Comparison of ENCODE assay signal across 11 mouse cellular contexts in genomic region chr11:44086951-44087350, GRCm38 (mm10).
DNase-seq lines count a peak whose midpoint lies in the region; ATAC-seq and TF ChIP-seq lines count a peak whose summit lies in the region.
"Had no signal": no experiment of that assay in that cellular context is flagged by ENCODE, and none has a peak within 500 bp of the region (broad histone marks: within the 10 kb centered on the region; RNA-seq: fewer than 3 reads in every experiment).

No protein-coding gene starts in this region.

- no peaks in the 10 kb centered on the region for H3K4me1 ChIP-seq in liver, adult 2 months (ENCODE audit: control insufficient read depth, insufficient read depth, low read length)
- no peaks in the 10 kb centered on the region for H3K4me1 ChIP-seq in liver, embryonic 12.5 days
- H3K4me1 ChIP-seq in ES-Bruce4 (ENCODE audit: control insufficient read depth, insufficient read depth, low read length) = no peaks in the 10 kb centered on the region
- H3K4me1 ChIP-seq in bone marrow, adult 2 months (ENCODE audit: control insufficient read depth, insufficient read depth, low read length) = no peaks in the 10 kb centered on the region
- H3K4me1 ChIP-seq in small intestine, adult 2 months (ENCODE audit: control insufficient read depth, insufficient read depth, insufficient read length, low read length) = no peaks in the 10 kb centered on the region
- H3K4me1 ChIP-seq: embryonic facial prominence, embryonic 15.5 days; limb, embryonic 15.5 days had no signal

- H3K4me2 ChIP-seq in liver, embryonic 12.5 days = no peak overlapping the region
- H3K4me2 ChIP-seq: embryonic facial prominence, embryonic 15.5 days; limb, embryonic 15.5 days had no signal

- no peak for TF ChIP-seq EP300 in ES-Bruce4 (IDR thresholded peaks at IDR 0.05; ENCODE audit: insufficient read depth, low read depth, low read length)

- no peaks in the 10 kb centered on the region for H3K36me3 ChIP-seq in liver, adult 2 months (ENCODE audit: control insufficient read depth, insufficient read depth, low read length)
- no peaks in the 10 kb centered on the region for H3K36me3 ChIP-seq in liver, embryonic 12.5 days
- H3K36me3 ChIP-seq in ES-Bruce4 (ENCODE audit: control insufficient read depth, insufficient read depth, low read length, poor library complexity, severe bottlenecking) = no peaks in the 10 kb centered on the region
- H3K36me3 ChIP-seq in small intestine, adult 2 months (ENCODE audit: control insufficient read depth, insufficient read depth, low read length) = no peaks in the 10 kb centered on the region
- H3K36me3 ChIP-seq: embryonic facial prominence, embryonic 15.5 days; limb, embryonic 15.5 days had no signal

- H3K79me2 ChIP-seq in liver, adult 2 months (ENCODE audit: control insufficient read depth, insufficient read depth, low read length) = no peaks in the 10 kb centered on the region

- H3K9ac ChIP-seq in liver, adult 2 months (ENCODE audit: low read depth, low read length) = no peak overlapping the region
- no peak overlapping the region for H3K9ac ChIP-seq in liver, embryonic 12.5 days
- H3K9ac ChIP-seq in ES-Bruce4 (ENCODE audit: low read depth, poor library complexity, severe bottlenecking) = no peak overlapping the region
- H3K9ac ChIP-seq: embryonic facial prominence, embryonic 15.5 days; limb, embryonic 15.5 days had no signal

- no peak for DNase-seq in liver, adult 2 months (ENCODE audit: extremely low read depth, low read depth, low spot score)
- DNase-seq in right cerebral cortex, postnatal 25 days = no peak
- no peak for DNase-seq in left cerebral cortex, adult 18-20 months (ENCODE audit: low spot score in 2 of 2)
- DNase-seq: heart, adult 18-20 months; kidney, adult 8-10 months had no signal

- no peak overlapping the region for H3K4me3 ChIP-seq in liver, adult 2 months (ENCODE audit: insufficient read depth, low read depth, low read length)
- no peak overlapping the region for H3K4me3 ChIP-seq in liver, embryonic 12.5 days
- no peak overlapping the region for H3K4me3 ChIP-seq in ES-Bruce4 (ENCODE audit: low read depth, low read length)
- no peak overlapping the region for H3K4me3 ChIP-seq in bone marrow, adult 2 months (replicated peaks; ENCODE audit: control insufficient read depth, low read depth, low read length)
- H3K4me3 ChIP-seq in small intestine, adult 2 months (ENCODE audit: low read depth, low read length) = no peak overlapping the region
- H3K4me3 ChIP-seq: embryonic facial prominence, embryonic 15.5 days; limb, embryonic 15.5 days had no signal

- WGBS in liver, adult 2 months = 67% methylated on average over 2 of the region's 2 CpGs
- 40% methylated on average over 2 of the region's 2 CpGs for WGBS in liver, embryonic 12.5 days (ENCODE audit: insufficient replicate concordance)
- WGBS in bone marrow, adult 2 months = 50% methylated on average over 2 of the region's 2 CpGs
- 70% methylated on average over 2 of the region's 2 CpGs for WGBS in small intestine, adult 2 months

- H3K27ac ChIP-seq in liver, adult 2 months (replicated peaks; ENCODE audit: insufficient read depth, low read depth, low read length) = no peak overlapping the region
- H3K27ac ChIP-seq in liver, embryonic 12.5 days = no peak overlapping the region
- no peak overlapping the region for H3K27ac ChIP-seq in ES-Bruce4 (ENCODE audit: insufficient read depth, low read length)
- H3K27ac ChIP-seq in bone marrow, adult 2 months (ENCODE audit: control insufficient read depth, insufficient read depth, low read depth, low read length, poor library complexity) = no peak overlapping the region
- H3K27ac ChIP-seq in small intestine, adult 2 months (ENCODE audit: insufficient read depth, low read depth, low read length) = no peak overlapping the region
- H3K27ac ChIP-seq: embryonic facial prominence, embryonic 15.5 days; limb, embryonic 15.5 days had no signal

- H3K27me3 ChIP-seq in liver, adult 2 months (ENCODE audit: control insufficient read depth, insufficient read depth, low read length) = no peaks in the 10 kb centered on the region
- H3K27me3 ChIP-seq in liver, embryonic 12.5 days (replicated peaks) = no peaks in the 10 kb centered on the region
- H3K27me3 ChIP-seq in ES-Bruce4 (ENCODE audit: control insufficient read depth, insufficient read depth, low read length, poor library complexity, severe bottlenecking) = no peaks in the 10 kb centered on the region
- no peaks in the 10 kb centered on the region for H3K27me3 ChIP-seq in small intestine, adult 2 months (ENCODE audit: control insufficient read depth, insufficient read depth, low read length)
- H3K27me3 ChIP-seq: embryonic facial prominence, embryonic 15.5 days; limb, embryonic 15.5 days had no signal

- TF ChIP-seq CTCF in liver, adult 2 months (IDR thresholded peaks at IDR 0.05; ENCODE audit: low read depth, low read length) = peak; percentile 43; the same call in 1 of the 2 replicates
- peak; percentile 42 for TF ChIP-seq CTCF in ES-Bruce4 (IDR thresholded peaks at IDR 0.05; ENCODE audit: low read depth, low read length)
- TF ChIP-seq CTCF in bone marrow, adult 2 months (IDR thresholded peaks at IDR 0.05; ENCODE audit: control insufficient read depth, insufficient read depth, low read length) = peak; percentile 55; the same call in 1 of the 2 replicates
- TF ChIP-seq CTCF in small intestine, adult 2 months (IDR thresholded peaks at IDR 0.05; ENCODE audit: extremely low read depth, insufficient read length, insufficient replicate concordance, low read depth, low read length) = peak; percentile 35; the same call in 1 of the 2 replicates

- ATAC-seq in liver, embryonic 12.5 days = no peak

- H3K9me3 ChIP-seq in liver, embryonic 12.5 days (replicated peaks) = no peaks in the 10 kb centered on the region
- H3K9me3 ChIP-seq in ES-Bruce4 (replicated peaks; ENCODE audit: control insufficient read depth, insufficient read depth, low read length, poor library complexity, severe bottlenecking) = no peaks in the 10 kb centered on the region
- H3K9me3 ChIP-seq: embryonic facial prominence, embryonic 15.5 days; limb, embryonic 15.5 days had no signal

- no peak for TF ChIP-seq POLR2A in liver, adult 2 months (IDR thresholded peaks at IDR 0.05; ENCODE audit: extremely low read depth, insufficient read depth, low read length)
- no peak for TF ChIP-seq POLR2A in ES-Bruce4 (IDR thresholded peaks at IDR 0.05; ENCODE audit: insufficient read depth, low read length)
- no peak for TF ChIP-seq POLR2A in bone marrow, adult 2 months (IDR thresholded peaks at IDR 0.05; ENCODE audit: borderline replicate concordance, control insufficient read depth, low read depth, low read length)
- no peak for TF ChIP-seq POLR2A in small intestine, adult 2 months (IDR thresholded peaks at IDR 0.05; ENCODE audit: low read depth, low read length)
